Mouse (Mus musculus) embryo, embryonic 10 days (tissue): ENCODE measurements around the gene Slc38a6.

Experiments
- DNase-seq: peaks from one replicate; pipeline ENCODE4 v3.0.0-alpha.2; 2015; ENCODE audit warnings: low spot score

Gene Slc38a6

DNA sequence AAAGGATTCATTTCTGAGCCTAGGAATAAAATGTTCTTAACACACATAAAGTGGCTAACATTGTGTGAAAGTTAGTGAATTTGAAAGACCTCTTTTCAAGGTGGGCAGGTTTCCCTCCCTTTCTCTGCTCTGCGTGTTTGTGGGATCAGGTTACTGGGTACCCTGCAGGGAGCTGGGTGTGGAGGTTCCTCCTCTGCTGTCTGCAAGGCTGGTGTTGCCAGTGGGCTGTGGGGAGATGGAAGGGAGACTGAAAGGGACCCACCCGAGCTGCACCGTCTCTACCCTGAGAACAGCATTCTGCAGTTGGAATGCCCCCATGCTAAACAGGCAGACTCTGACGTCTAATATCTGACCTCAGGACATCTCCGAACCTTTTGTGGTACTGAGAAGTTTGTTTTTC is 70.7 kb downstream of the Slc38a6 start:
- no peak for DNase-seq

DNA sequence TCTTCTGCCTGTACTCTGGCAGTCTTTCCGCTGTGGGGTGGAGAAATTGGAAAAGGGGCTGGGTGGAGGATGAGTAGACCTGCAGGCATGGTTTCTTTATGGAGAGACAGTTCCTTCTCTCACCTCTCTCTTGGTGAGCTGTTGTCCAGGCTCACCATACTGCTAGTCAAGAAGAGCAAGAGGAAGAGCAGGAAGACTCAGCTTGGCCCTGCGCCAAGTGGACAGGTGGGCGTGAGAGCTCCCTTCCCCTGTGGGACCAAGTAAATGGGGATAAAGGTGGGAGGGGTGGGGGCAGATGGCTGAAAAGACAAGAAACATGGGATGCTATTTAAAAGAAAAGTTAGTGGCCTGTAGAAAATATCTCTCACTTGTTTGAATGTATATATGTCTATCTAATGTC is 71.2 kb downstream of the Slc38a6 start:
- DNase-seq: no peak

- no peak for DNase-seq
Observed at GRCm38 (mm10) chr12:73358640-73359039, 72.1 kb downstream of the Slc38a6 start.

DNA sequence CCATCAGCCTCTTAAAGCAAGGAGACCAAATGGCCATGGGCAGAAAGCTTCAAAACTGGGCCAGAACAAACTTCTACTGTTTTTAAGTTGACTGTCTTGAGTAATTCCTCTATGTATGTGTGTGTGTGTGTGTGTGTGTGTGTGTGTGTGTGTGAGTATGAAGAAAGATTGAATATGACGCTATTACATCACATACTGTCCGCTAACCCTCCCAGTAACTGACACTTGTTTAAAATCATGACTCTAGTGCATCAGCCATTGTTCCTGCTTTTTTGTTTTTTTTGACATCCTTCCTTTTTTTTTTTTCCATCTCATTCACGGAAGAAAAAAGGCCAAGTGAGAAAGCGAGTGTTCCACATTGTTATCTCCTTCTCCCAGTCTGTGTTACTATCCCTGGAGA is 72.9 kb downstream of the Slc38a6 start:
- DNase-seq: no peak

GRCm38 (mm10) chr12:73361201-73361600 is 74.6 kb downstream of the Slc38a6 start:
- no peak for DNase-seq

GRCm38 (mm10) chr12:73363401-73363800 is 76.8 kb downstream of the Slc38a6 start:
- DNase-seq: no peak

DNA sequence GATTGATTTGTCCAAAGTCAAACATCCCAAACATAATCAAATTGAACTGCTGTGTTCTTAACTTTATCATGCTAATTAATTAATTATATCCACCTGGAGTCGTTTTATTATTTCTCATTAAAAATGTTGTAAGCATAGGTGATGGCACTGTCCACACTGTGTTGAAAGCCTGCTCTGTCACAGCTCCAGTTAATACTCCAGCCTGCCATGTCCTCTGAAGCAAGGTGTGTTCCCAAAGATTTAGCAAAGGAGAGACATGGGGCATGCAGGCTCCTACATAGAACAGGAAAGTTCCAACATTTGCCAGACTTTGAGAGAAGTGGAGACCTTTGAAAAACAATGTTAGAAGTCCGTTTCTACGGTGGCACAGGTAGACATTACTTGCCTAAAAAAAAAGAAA is 77.4 kb downstream of the Slc38a6 start:
- DNase-seq: no peak

DNA sequence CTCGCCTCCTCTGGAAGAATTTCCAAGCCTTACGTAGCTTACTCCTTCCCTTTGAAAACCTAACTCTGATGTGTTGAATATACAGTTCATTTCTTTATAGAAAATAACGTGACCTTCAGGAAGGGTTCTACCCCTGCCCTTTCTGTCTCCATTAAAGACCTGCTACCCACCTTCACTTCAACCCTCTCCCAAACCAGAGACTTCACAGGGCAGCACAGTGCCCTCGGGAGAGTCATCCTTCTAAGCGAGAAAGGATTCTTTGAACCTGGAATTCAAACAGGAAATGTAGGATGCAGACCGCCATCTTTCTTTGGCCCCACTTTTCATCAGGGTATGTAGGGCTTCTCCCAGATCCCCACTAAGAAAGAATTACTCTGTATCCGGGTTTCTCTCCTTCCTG is 80.0 kb downstream of the Slc38a6 start:
- DNase-seq: no peak

DNA sequence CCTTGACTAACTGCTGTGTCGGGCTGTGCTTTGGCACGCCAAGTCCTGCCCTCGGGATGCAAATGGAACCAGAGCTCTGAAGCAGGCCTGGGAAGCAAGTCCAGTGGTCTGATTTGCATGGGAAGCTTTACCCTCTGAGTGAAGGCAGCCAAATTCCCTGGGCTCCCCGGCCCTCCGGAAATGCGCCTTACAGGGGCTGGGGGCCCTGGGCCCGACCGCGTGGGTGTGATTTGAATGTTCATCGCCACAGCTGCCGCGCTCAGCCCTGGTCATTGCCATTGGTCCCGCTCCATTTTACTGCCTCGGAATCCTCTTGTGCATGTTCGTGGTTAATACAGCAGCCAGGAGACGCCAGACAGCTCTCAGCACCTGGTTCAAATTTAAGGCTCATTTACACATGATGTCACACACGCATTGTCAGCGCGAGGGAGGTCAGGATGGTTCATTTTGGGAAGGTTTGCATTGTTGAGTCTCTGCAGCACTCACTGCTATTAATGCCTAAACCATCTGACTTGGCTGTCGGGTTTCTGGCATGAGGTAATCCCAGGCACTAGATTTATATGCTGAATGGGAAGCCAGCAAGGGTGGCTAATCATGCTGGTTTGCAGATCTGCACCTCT is 81.0 kb downstream of the Slc38a6 start:
- peak; percentile 82 for DNase-seq

DNA sequence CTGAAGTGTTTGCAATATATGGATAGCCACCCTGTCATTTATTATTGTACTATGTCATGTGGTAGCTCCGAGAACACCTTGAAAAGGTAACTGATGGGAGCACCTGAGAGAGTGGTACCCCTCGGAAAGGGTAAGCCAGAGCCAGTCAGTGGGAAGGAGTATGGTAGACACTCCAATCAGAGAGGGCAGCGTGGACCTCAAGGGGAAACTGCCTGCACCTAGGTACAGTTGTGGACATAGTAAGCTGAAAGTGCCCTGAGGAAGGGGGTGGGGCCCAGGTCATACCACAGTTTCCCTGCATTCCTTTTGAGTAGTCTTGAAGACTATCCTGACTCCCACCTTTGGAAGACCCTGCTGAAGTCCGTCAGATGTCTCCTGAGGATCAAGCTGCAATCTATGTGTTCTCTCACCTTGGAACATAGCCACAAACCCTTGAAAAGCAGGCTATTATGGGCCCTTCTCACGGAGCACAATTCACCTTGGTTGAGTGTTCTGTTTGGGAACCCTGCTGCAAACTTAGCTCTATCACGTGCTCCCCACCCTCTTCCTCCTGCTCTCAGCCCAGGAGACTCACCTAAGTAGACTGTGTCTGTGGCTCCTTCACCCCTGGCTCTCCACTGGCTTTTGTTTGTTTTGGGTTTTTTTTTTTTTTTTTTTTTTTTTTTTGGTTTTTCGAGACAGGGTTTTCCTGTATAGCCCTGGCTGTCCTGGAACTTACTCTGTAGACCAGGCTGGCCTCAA is 82.5 kb downstream of the Slc38a6 start:
- no peak for DNase-seq

DNA sequence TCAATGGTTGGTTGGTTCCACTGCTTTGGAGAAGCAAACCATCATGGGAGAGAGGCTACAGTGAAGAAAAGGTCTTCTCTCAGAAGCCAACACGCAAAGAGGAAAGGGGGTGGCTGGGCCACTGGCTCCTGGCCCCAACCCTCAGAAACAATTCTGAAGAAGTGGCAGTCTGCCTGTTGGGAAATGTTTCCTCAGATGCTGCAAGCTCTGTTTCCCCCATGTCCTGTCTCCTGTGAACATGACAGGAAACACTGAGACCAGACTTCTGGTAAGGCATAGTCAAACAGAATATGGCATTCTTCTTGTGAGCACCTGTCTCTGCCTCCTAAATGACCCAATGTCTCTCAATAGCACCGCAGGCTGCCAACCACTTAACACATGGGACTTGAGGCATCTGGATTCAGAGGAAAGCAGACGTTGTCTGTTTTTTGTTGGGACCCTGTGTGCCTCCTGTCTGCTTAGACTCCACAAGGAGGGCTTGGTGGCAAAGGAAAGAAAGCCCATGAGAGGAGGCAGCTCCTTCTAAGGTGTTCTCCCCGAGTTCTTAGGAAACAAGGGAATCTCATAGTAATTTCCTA is 83.9 kb downstream of the Slc38a6 start:
- no peak for DNase-seq

- DNase-seq: no peak
Observed at GRCm38 (mm10) chr12:73371132-73371531, 84.6 kb downstream of the Slc38a6 start.

DNA sequence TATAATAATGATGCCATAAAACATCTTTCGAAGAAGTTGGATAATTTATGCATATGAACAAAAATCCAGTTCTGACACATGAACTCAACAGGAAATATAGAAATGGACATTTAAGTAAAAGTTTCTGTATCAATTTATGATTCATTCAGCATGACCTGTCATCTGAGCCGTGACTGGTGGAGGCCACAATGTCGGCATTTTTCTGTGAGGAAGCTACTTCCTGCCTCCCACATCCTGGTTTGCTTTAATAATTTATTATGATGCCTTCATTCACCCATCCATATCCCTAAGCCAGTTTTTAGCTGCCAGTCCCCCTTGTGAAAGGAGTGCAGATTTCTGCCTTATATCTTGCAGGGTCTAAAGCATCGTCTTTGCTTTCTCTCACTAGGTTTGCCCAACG is 91.4 kb downstream of the Slc38a6 start:
- no peak for DNase-seq

- DNase-seq: no peak
Observed at GRCm38 (mm10) chr12:73378724-73379355, 92.3 kb downstream of the Slc38a6 start.

- no peak for DNase-seq
Observed at GRCm38 (mm10) chr12:73380686-73381360, 94.2 kb downstream of the Slc38a6 start.

- DNase-seq: no peak
Observed at GRCm38 (mm10) chr12:73381452-73381851, 94.9 kb downstream of the Slc38a6 start.

DNA sequence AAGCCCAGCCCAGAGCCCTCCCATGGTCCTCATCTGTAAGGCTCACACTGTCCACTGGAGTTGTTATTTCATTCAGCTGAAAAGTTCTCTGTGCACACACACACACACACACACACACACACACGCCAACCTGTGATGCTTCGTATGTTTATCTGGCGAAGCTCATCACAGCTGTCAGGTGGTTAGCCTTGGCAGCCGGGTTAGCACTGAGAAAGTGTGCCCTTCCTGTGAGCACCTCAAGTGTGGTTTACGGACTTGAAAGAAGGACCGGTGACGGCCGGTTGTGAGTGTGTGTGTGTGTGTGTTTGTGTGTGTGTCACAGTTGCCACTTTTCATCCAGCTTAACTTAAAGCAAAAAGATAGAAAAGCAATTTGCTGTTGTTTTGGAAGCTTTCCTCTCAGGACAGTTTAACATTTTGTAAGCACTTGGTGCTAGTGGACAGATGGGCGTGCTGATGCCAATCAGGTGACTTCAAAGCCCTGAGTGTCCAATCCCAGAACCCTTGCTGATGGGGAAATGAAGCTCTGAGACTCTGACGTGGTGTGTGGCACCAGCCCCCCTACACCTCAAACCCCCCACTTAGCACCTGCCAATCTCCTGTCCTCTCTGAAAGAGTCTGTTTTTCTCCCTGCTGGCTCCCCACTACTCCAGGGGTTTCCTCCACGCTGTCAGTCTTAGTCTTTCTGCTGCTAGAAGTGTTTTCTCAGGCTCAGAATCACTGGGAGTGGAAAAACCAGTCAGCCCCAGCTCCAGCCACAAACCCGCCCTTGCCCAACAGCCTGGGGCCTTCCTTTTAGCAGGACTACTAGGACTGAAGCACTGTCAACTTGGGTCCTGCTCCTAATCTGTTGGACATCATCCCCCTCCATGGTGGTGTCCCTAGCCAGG is 96.0 kb downstream of the Slc38a6 start:
- DNase-seq: no peak

- DNase-seq: no peak
Observed at GRCm38 (mm10) chr12:73383179-73383510, 96.6 kb downstream of the Slc38a6 start.

- DNase-seq: no peak
Observed at GRCm38 (mm10) chr12:73383861-73384260, 97.3 kb downstream of the Slc38a6 start.

GRCm38 (mm10) chr12:73384747-73385146 is 98.2 kb downstream of the Slc38a6 start:
- DNase-seq: no peak

- no peak for DNase-seq
Observed at GRCm38 (mm10) chr12:73392507-73392906, 105.9 kb downstream of the Slc38a6 start.

DNA sequence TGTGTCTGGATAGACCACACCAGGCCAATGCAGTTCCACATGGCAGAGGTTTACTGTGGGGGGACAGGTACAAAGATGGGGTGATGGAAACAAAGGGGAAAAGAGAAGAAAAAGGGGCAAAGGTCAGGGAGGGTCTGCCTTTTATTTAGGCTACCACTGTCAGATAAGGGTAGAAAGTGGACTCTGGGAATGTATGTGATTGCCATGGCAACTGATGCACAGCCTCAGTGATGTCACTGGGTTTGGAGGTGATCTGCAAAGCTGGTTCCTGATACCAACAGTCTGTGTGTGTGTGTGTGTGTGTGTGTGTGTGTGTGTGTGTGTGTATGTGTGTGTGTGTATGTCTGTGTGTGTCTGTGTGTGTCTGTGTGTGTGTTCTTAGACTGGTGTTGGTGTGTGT is 106.4 kb downstream of the Slc38a6 start:
- peak; percentile 52 for DNase-seq
